Mouse (Mus musculus): ENCODE measurements around the gene Asphd2. TPM values are rescaled to one million over a fixed set of nuclear protein-coding genes. Genes with fewer than 3 reads are reported as not detected.

The Asphd2 gene
- total RNA-seq, 2 experiments from 2014 or later: 154 to 161 TPM

GRCm38 (mm10) chr5:112367338-112367737, 27.3 kb downstream of the Asphd2 start:
- DNase-seq (ENCODE audit: extremely low spot score in 1 of 2, low spot score in 2 of 2): no peak
- intact Hi-C loops (cut with DNase I): no loop called here

- DNase-seq (ENCODE audit: extremely low spot score in 1 of 2, low spot score in 2 of 2): no peak
- intact Hi-C loops (cut with DNase I): no loop called here
These were observed 27.8 kb downstream of the Asphd2 start for GRCm38 (mm10) chr5:112366879-112367278.

GRCm38 (mm10) chr5:112364184-112364797, 30.4 kb downstream of the Asphd2 start:
- no peak for DNase-seq (ENCODE audit: extremely low spot score in 1 of 2, low spot score in 2 of 2)
- intact Hi-C loops (cut with DNase I): no loop called here

- DNase-seq (ENCODE audit: extremely low spot score in 1 of 2, low spot score in 2 of 2): no peak
- intact Hi-C loops (cut with DNase I): no loop called here
These were observed 34.6 kb downstream of the Asphd2 start for GRCm38 (mm10) chr5:112360077-112360476.

GRCm38 (mm10) chr5:112359520-112359919, 35.1 kb downstream of the Asphd2 start:
- intact Hi-C loops (cut with DNase I): no loop called here
- no peak for DNase-seq (ENCODE audit: extremely low spot score in 1 of 2, low spot score in 2 of 2)

- intact Hi-C loops (cut with DNase I): no loop called here
These were observed 38.3 kb downstream of the Asphd2 start for GRCm38 (mm10) chr5:112356322-112356721.

DNA sequence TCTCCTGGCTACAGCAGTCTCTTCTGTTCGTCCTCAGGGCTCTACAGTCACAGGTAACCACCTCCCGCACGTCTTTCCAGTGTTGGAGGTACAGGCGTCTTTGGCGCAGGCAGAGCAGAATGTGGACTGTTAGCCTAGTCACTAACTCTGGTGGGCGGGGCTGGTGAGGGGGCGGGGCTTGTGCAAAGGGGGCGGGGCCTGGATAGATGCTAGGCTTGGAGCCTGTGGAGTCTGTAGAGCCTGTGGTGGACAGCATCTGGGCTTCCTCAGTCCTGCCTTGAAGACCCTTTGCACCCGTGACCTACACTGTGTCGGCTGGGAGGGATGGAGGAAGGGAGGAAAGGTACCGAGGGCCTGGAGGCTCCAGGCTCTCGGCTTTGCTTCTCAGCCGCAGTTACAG, 38.8 kb downstream of the Asphd2 start, which contains the start of gene Gm6583:
Gene Gm6583, minus strand, starts transcription at position 124 of the 400 bp plus-strand sequence.
- intact Hi-C loops (cut with DNase I): no loop called here

More at GRCm38 (mm10) chr5:112356322-112356721, 38.3 kb downstream of the Asphd2 start:
- no peak for DNase-seq (ENCODE audit: extremely low spot score in 1 of 2, low spot score in 2 of 2)

GRCm38 (mm10) chr5:112355493-112355892, 39.2 kb downstream of the Asphd2 start:
- no peak for DNase-seq (ENCODE audit: extremely low spot score in 1 of 2, low spot score in 2 of 2)
- intact Hi-C loops (cut with DNase I): no loop called here

More for the DNA sequence above, 38.8 kb downstream of the Asphd2 start, which contains the start of gene Gm6583:
- no peak for DNase-seq (ENCODE audit: extremely low spot score in 1 of 2, low spot score in 2 of 2)

- intact Hi-C loops (cut with DNase I): no loop called here
- DNase-seq (ENCODE audit: extremely low spot score in 1 of 2, low spot score in 2 of 2): no peak
These were observed 45.5 kb downstream of the Asphd2 start for GRCm38 (mm10) chr5:112349169-112349568.

DNA sequence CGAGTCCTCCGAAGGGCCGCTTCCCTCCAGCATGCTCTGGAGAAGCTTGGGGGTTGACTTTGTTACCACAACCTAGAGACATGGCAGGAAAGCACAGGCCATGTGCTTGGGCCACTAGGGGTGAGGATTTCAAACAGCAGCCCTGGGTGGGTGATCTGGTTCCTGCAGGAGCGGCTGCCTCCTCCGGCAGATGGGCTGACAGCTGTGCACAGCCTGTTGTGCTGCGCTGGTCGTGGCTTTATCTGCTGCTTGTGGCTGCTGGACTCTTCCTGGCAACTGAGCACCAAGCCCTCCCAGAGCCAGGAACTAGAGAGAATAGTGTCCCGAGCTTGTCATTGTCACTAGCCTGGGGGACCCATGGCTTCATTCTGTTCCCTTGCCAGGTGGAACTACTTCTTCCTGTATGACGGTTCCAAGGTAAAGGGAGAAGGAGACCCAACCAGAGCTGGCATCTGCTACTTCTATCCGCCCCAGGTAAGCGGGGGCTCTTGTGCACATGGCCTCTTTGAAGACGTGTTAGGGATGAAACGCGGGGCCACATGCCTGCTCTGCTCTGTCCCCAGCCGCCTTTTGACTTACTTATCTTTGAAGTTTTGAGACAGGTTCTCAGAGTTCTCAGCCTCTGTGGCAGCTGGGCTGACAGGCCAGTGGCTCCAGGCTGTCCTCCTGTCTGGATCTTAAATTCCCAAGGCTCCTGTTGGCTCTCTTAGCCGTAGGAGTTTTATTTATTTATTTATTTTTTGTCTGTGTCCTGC, 48.3 kb downstream of the Asphd2 start:
- intact Hi-C loops (cut with DNase I): no loop called here
- DNase-seq (ENCODE audit: extremely low spot score in 1 of 2, low spot score in 2 of 2): no peak

DNA sequence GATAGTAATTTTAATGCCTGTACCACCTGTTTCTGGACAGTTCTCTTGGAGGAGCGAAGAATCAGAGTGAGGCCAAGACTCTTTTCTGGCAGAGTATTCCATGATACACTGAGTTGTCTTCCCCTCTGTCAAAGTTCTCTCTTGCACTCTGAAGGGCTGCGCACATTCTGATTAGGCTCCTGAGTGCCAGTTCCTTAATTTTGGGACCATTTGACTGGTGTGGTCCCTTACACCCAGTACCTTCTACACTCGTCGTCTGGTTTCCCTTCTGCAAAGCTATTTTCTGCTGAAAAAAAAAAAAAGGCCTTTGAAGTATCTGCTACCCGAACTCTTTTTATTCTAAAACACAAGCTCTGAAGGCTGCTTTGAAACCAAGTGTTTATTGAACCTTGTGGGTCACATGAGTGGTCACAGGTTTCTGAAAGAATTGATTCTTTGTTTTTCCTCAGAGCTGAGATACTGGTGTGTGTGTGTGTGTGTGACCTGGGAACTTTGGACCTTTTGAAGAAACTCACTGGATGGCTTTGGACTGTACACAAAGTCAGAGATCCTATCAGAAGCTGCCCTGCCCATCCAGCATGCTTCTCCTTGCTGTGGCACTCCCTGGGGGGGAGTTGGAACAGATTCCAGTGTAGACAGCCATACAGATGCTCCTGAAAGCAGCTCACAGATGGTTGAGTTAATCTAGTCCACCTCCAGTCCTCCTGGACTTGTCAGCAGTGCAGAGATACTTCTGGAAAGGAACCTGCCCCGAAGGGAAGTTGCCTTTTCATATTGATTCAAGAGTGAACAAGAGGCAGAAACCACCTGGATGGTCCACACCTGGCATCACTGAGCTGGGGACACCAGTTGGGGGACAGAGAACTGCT, 50.3 kb downstream of the Asphd2 start:
- intact Hi-C loops (cut with DNase I): loop anchor here (5.0 kb wide), 1 partner anchor 83 kb away; no protein-coding TSS in a partner anchor
- peak in 1 of 2 experiments; percentile 40 for DNase-seq (ENCODE audit: extremely low spot score in 1 of 2, low spot score in 2 of 2)

GRCm38 (mm10) chr5:112343205-112343595, 51.5 kb downstream of the Asphd2 start:
- intact Hi-C loops (cut with DNase I): loop anchor here (1.0 to 5.0 kb wide), 2 partner anchors 17 to 84 kb away; partner anchors contain the start of gene Tfip11
- no peak for DNase-seq (ENCODE audit: extremely low spot score in 1 of 2, low spot score in 2 of 2)

DNA sequence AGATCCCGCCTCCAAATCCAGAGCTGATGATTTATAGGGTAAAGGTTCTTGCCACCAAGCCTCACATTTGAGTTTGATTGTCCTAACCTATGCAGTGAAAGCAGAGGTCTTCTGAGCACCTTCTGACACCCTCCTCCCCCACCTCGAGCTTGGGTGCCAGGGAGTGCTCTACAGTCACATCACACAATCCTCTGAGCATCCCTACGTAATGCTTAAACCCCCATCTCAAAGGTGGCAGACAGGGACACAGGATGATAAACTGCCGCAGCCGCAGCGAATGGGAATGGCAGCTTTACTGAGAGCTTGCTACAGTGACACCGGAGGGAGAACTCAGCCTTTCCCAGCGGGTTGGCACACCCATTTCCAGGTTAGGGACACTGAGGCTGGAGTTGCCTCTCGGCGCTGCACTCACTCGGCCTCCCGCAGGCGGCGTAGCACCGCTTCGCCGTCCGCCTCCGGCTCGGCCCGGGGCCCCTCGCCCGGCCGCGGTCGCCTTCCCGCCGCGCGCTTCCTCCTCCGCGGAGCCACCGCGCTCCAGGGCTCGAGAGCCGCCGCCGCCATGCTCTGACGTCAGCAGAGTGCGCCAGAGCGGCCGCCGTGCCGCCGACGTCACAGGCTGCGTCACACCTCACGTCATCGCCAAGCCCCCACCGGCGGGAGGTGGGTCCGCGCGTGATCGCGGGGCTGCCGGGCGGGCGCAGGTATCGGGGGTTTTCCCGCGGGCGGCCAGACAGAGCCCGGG, 52.0 kb downstream of the Asphd2 start, which contains the start of the genes Srrd and Hps4:
Gene Srrd, minus strand, starts transcription at position 578 of the 742 bp plus-strand sequence.
Gene Hps4, plus strand, starts transcription at position 621 of the 742 bp plus-strand sequence.
- peak; percentile 85 to 93 for DNase-seq (ENCODE audit: extremely low spot score in 1 of 2, low spot score in 2 of 2)
- intact Hi-C loops (cut with DNase I): loop anchor here (1.0 to 5.0 kb wide), 2 partner anchors 16 to 85 kb away; partner anchors contain the start of gene Tfip11

DNA sequence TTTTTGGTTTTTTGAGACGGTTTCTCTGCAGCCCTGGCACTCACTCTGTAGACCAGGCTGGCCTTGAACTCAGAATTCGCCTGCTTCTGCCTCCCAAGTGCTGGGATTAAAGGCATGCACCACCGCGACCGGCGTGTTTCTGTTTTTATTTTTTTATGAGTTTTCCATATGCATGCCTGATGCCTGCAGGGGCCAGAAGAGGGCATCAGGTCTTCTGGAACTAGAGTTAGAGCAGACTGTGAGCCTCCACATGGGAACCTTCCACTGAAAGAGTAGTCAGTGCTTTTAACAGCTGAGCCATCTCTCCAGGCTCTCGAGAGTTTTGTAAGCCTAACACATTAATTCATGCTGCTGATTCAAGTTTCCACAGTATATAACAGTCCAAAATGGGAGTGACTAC, 55.5 kb downstream of the Asphd2 start:
- DNase-seq (ENCODE audit: extremely low spot score in 1 of 2, low spot score in 2 of 2): no peak
- intact Hi-C loops (cut with DNase I): no loop called here

DNA sequence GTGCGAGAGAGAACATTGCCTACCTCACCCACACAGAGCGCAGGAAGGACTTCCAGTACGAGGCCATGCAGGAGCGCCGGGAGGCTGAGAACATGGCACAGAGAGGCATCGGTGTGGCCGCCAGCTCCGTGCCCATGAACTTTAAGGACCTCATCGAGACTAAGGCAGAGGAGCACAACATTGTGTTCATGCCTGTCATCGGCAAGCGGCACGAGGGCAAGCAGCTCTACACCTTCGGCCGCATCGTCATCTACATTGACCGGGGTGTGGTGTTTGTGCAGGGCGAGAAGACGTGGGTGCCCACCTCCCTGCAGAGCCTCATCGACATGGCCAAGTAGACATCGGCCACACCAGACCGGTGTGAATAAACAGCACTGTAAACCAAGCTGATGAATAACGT, 57.7 kb downstream of the Asphd2 start:
- intact Hi-C loops (cut with DNase I): no loop called here
- no peak for DNase-seq (ENCODE audit: extremely low spot score in 1 of 2, low spot score in 2 of 2)

DNA sequence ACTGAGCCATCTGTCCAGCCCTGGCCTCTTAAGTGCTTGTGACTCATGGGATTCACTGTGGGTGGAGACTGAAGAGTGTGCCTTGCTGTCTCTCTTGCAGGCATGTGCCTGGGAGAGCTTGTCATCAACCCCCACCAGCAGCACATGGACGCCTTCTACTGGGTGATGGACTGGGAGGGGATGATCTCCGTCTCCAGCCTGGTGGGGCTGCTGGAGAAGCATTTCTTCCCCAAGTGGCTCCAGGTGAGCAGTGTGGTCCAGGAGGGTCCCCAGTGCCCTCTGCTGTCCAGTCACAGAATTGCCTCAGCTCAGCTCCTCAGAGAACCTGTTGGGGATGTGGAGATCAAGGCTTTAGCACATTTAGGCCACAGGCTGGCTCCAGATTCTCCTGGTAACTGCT, 59.2 kb downstream of the Asphd2 start:
- DNase-seq (ENCODE audit: extremely low spot score in 1 of 2, low spot score in 2 of 2): peak in 1 of 2 experiments; percentile 32
- intact Hi-C loops (cut with DNase I): loop anchor here (2.0 kb wide), 1 partner anchor 95 kb away; no protein-coding TSS in a partner anchor
